Mouse (Mus musculus) erythroblast, embryonic 14.5 days (primary cell): ENCODE data around the gene Tmem170b.

Experiments used
- GATA1 ChIP-seq: IDR thresholded peaks from 2 replicates; pipeline ENCODE4 v1.6.1; 2012; ENCODE audit warnings: low read length, inconsistent platforms, mixed read lengths
- TAL1 ChIP-seq: IDR thresholded peaks from 3 replicates; pipeline ENCODE4 v1.6.1; 2012; ENCODE audit warnings: low read length, inconsistent platforms, mixed read lengths

DNA sequence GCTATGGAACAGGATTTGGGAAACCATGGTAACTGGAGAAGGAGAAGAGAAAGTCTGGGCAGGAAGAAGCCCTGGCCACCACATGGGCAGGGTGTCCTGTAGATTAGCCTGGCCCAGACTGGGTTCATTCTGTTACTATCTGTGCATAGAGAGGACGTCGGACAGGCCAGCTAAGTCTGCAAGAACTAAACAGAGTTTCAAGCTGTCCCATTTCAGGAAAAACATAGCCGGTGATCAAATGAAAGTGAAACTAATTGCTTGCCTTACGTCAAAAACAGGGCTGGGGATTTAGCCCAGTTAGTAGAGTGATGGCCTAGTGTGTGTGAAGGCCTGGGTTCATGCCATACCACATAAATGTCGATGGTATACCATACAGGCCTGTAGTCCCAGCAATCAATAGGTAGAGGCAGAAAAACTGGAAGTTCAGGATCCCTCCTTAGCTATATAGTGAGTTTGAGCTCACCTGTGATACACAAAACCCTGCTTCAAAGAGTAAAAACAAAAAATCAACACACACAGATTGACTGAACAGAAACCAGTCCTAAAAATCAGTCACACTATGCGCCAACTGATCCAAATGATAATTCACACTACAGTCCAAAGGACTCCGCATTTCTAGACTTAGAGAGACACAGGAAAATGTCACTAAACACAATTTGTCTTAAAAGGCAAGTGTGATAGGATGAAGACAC, 21.9 kb upstream of the Tmem170b start:
- TF ChIP-seq TAL1 (no peak), GATA1 (no peak)
